Mouse (Mus musculus) olfactory bulb, adult 2 months (tissue): ENCODE data around the gene Olfr68.
"Not testable (repeated sequence)": the region's sequence is repeated elsewhere in the genome, so short reads cannot be mapped to it uniquely, and the experiment has no call there.

Experiments used
- CTCF ChIP-seq: fragments of 200-500 bp; IDR thresholded peaks from 2 replicates; pipeline ENCODE4 v1.5.1; 2012; ENCODE audit warnings: low read depth, mild to moderate bottlenecking, low read length, moderate library complexity; ENCODE audit not compliant: insufficient read depth
- POLR2A ChIP-seq: fragments of 200-500 bp; IDR thresholded peaks from 2 replicates; pipeline ENCODE4 v1.6.1; 2012; ENCODE audit warnings: mild to moderate bottlenecking, low read depth, low read length, moderate library complexity; ENCODE audit not compliant: insufficient read depth

GRCm38 (mm10) chr7:103762212-103762611 is 17.3 kb downstream of the Olfr68 start:
- not testable (repeated sequence) for TF ChIP-seq CTCF, POLR2A
